Comparison of ENCODE assay signal across 19 mouse cellular contexts in the genomic region with DNA sequence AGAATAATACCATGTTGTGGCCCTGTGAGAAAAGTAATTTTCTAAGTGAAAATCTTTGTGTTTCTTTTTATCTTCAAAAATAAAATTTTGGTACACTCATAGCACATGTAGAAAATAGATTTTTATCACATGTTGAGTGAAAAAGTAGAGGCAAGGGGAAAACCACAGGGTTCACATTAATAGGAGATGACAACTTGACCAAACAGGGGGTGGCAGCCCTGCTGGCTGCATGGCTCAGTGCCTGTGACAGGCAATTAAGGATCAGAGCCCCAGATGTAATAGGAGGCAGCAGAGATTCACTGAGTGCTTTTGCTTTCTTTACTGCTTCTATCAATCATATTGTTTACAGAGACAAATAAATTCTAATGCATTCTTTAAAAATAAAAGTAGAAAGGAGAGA.
A peak's percentile ranks its signal among the peaks of the same experiment; 100 is the strongest.
DNase-seq lines count a peak whose midpoint lies in the region; ATAC-seq and TF ChIP-seq lines count a peak whose summit lies in the region.
"Had no signal": no experiment of that assay in that cellular context is flagged by ENCODE, and none has a peak within 500 bp of the region (broad histone marks: within the 10 kb centered on the region; RNA-seq: fewer than 3 reads in every experiment).

No protein-coding gene starts in this region.

- 0 out of 2 replicates have a peak, but pooled peaks have one; percentile 69 for ATAC-seq in forebrain, embryonic 12.5 days (ENCODE audit: low FRiP score)
- ATAC-seq in lung, embryonic 14.5 days (ENCODE audit: insufficient read depth): no peak
- ATAC-seq: activated CD4-positive, CD25-positive, alpha-beta regulatory T cell, adult 4 months had no signal

- H3K4me3 ChIP-seq in forebrain, embryonic 12.5 days (replicated peaks): no peak overlapping the region
- H3K4me3 ChIP-seq in forebrain, embryonic 10.5 days: no peak overlapping the region
- no peak overlapping the region for H3K4me3 ChIP-seq in lung, embryonic 14.5 days (ENCODE audit: low read depth, low read length)
- no peak overlapping the region for H3K4me3 ChIP-seq in embryonic facial prominence, embryonic 10.5 days
- H3K4me3 ChIP-seq: heart, embryonic 10.5 days; limb, embryonic 10.5 days had no signal

- no peak overlapping the region for H3K27ac ChIP-seq in forebrain, embryonic 12.5 days
- H3K27ac ChIP-seq in forebrain, embryonic 10.5 days: no peak overlapping the region
- H3K27ac ChIP-seq in lung, embryonic 14.5 days (ENCODE audit: low read depth): no peak overlapping the region
- H3K27ac ChIP-seq in embryonic facial prominence, embryonic 10.5 days (replicated peaks): no peak overlapping the region
- H3K27ac ChIP-seq: heart, embryonic 10.5 days; limb, embryonic 10.5 days had no signal

- no peak for TF ChIP-seq CTCF in lung, embryonic 14.5 days (IDR thresholded peaks at IDR 0.05; ENCODE audit: low read depth)

- H3K9me3 ChIP-seq in forebrain, embryonic 12.5 days: no peaks in the 10 kb centered on the region
- no peaks in the 10 kb centered on the region for H3K9me3 ChIP-seq in forebrain, embryonic 10.5 days
- no peaks in the 10 kb centered on the region for H3K9me3 ChIP-seq in lung, embryonic 14.5 days (ENCODE audit: low read depth, low read length)
- H3K9me3 ChIP-seq in embryonic facial prominence, embryonic 10.5 days: no peaks in the 10 kb centered on the region
- H3K9me3 ChIP-seq: heart, embryonic 10.5 days; limb, embryonic 10.5 days had no signal

- H3K36me3 ChIP-seq in forebrain, embryonic 12.5 days (replicated peaks): no peaks in the 10 kb centered on the region
- H3K36me3 ChIP-seq in forebrain, embryonic 10.5 days (replicated peaks): no peaks in the 10 kb centered on the region
- no peaks in the 10 kb centered on the region for H3K36me3 ChIP-seq in lung, embryonic 14.5 days (ENCODE audit: insufficient read depth)
- H3K36me3 ChIP-seq in embryonic facial prominence, embryonic 10.5 days (replicated peaks): no peaks in the 10 kb centered on the region
- H3K36me3 ChIP-seq: heart, embryonic 10.5 days; limb, embryonic 10.5 days had no signal

- H3K4me1 ChIP-seq in forebrain, embryonic 12.5 days: no peaks in the 10 kb centered on the region
- no peaks in the 10 kb centered on the region for H3K4me1 ChIP-seq in forebrain, embryonic 10.5 days
- no peaks in the 10 kb centered on the region for H3K4me1 ChIP-seq in lung, embryonic 14.5 days (ENCODE audit: insufficient read depth)
- no peaks in the 10 kb centered on the region for H3K4me1 ChIP-seq in embryonic facial prominence, embryonic 10.5 days
- H3K4me1 ChIP-seq: heart, embryonic 10.5 days; limb, embryonic 10.5 days had no signal

- no peak overlapping the region for H3K4me2 ChIP-seq in forebrain, embryonic 12.5 days
- H3K4me2 ChIP-seq in lung, embryonic 14.5 days: no peak overlapping the region
- H3K4me2 ChIP-seq: midbrain, embryonic 11.5 days had no signal

- no peak overlapping the region for H3K9ac ChIP-seq in forebrain, embryonic 12.5 days
- no peak overlapping the region for H3K9ac ChIP-seq in lung, embryonic 14.5 days

- H3K27me3 ChIP-seq in forebrain, embryonic 12.5 days: no peaks in the 10 kb centered on the region
- no peaks in the 10 kb centered on the region for H3K27me3 ChIP-seq in forebrain, embryonic 10.5 days (ENCODE audit: poor library complexity, severe bottlenecking)
- no peaks in the 10 kb centered on the region for H3K27me3 ChIP-seq in lung, embryonic 14.5 days (ENCODE audit: insufficient read depth, low read length)
- no peaks in the 10 kb centered on the region for H3K27me3 ChIP-seq in embryonic facial prominence, embryonic 10.5 days (replicated peaks; ENCODE audit: low read depth, poor library complexity, severe bottlenecking)

- DNase-seq in forebrain, embryonic 10.5 days (ENCODE audit: extremely low spot score, low spot score): no peak
- peak; percentile 11 for DNase-seq in lung, embryonic 14.5 days
- DNase-seq in lung, adult 18-20 months: no peak
- DNase-seq in embryonic facial prominence, embryonic 10.5 days (ENCODE audit: low spot score): peak; percentile 23
- no peak for DNase-seq in frontal cortex, postnatal 25 days (ENCODE audit: low spot score in 2 of 2)
- DNase-seq in gastrocnemius, adult 18-20 months (ENCODE audit: low spot score): no peak
- DNase-seq: adrenal gland, adult 8-10 months; cerebellum, adult 2 months; kidney, adult 11 months; layer of hippocampus, adult 9-11 months; liver; lung, postnatal 10 days; right cerebral cortex, postnatal 4 days; thymus, postnatal 14 days had no signal

Comparison
In these comparisons a context has a peak if more than half of its experiments do, and no peak if none do; other contexts are left out.
1. DNase-seq: peak in lung, embryonic 14.5 days (single experiment) and embryonic facial prominence, embryonic 10.5 days (single experiment); none in forebrain, embryonic 10.5 days (single experiment), lung, adult 18-20 months (0 of 2), frontal cortex, postnatal 25 days (0 of 2) and gastrocnemius, adult 18-20 months (single experiment).